8 mouse cellular contexts compared by ENCODE assay signal in genomic region chr11:3516859-3517845, GRCm38 (mm10). TPM values are rescaled to one million over a fixed set of nuclear protein-coding genes. Genes with fewer than 3 reads are reported as not detected.
DNase-seq lines count a peak whose midpoint lies in the region; ATAC-seq and TF ChIP-seq lines count a peak whose summit lies in the region.

No protein-coding gene starts in this region.

- peak; percentile 63 for DNase-seq in CD4-positive helper T cell, adult 2 months (ENCODE audit: low read depth, low spot score)
- peak; percentile 60 for DNase-seq in embryonic facial prominence, embryonic 14.5 days (ENCODE audit: low spot score)
- no peak for DNase-seq in layer of hippocampus, adult 8-10 months (ENCODE audit: low spot score in 2 of 2)

- H3K9ac ChIP-seq in ES-Bruce4 (ENCODE audit: low read depth, poor library complexity, severe bottlenecking) = no peak overlapping the region; the same call in 1 of the 2 replicates
- H3K9ac ChIP-seq in embryonic facial prominence, embryonic 14.5 days (ENCODE audit: low read depth, low read length) = peak overlapping the region; percentile 54
- H3K9ac ChIP-seq in hindbrain, embryonic 15.5 days = peak overlapping the region; percentile 21
- no peak overlapping the region; the same call in 1 of the 2 replicates for H3K9ac ChIP-seq in liver, embryonic 12.5 days
- H3K9ac ChIP-seq in neural tube, embryonic 15.5 days (replicated peaks) = peak overlapping the region; percentile 43

- H3K4me3 ChIP-seq in ES-Bruce4 (ENCODE audit: low read depth, low read length) = peak overlapping the region; percentile 18
- H3K4me3 ChIP-seq in embryonic facial prominence, embryonic 14.5 days (ENCODE audit: low read depth, low read length) = peak overlapping the region; percentile 40
- H3K4me3 ChIP-seq in hindbrain, embryonic 15.5 days = peak overlapping the region; percentile 34
- H3K4me3 ChIP-seq in liver, embryonic 12.5 days = peak overlapping the region; percentile 32
- H3K4me3 ChIP-seq in neural tube, embryonic 15.5 days (replicated peaks) = peak overlapping the region; percentile 53

- peak overlapping the region; percentile 84 for H3K4me2 ChIP-seq in embryonic facial prominence, embryonic 14.5 days (ENCODE audit: low read depth, low read length)
- peak overlapping the region; percentile 60 for H3K4me2 ChIP-seq in hindbrain, embryonic 15.5 days
- H3K4me2 ChIP-seq in liver, embryonic 12.5 days = peak overlapping the region; percentile 63
- H3K4me2 ChIP-seq in neural tube, embryonic 15.5 days = peak overlapping the region; percentile 84

- no peak overlapping the region for H3K27ac ChIP-seq in ES-Bruce4 (ENCODE audit: insufficient read depth, low read length)
- no peak overlapping the region for H3K27ac ChIP-seq in embryonic facial prominence, embryonic 14.5 days (replicated peaks; ENCODE audit: low read depth, low read length)
- no peak overlapping the region for H3K27ac ChIP-seq in hindbrain, embryonic 15.5 days (replicated peaks)
- no peak overlapping the region for H3K27ac ChIP-seq in liver, embryonic 12.5 days
- H3K27ac ChIP-seq in neural tube, embryonic 15.5 days (replicated peaks) = no peak overlapping the region

- no peak for TF ChIP-seq EP300 in ES-Bruce4 (IDR thresholded peaks at IDR 0.05; ENCODE audit: insufficient read depth, low read depth, low read length)

- H3K4me1 ChIP-seq in ES-Bruce4 (ENCODE audit: control insufficient read depth, insufficient read depth, low read length) = no peaks in the 10 kb centered on the region
- peaks cover 17% of the 10 kb centered on the region for H3K4me1 ChIP-seq in embryonic facial prominence, embryonic 14.5 days (ENCODE audit: control insufficient read depth, insufficient read depth, low read length)
- peaks cover 39% of the 10 kb centered on the region for H3K4me1 ChIP-seq in hindbrain, embryonic 15.5 days (replicated peaks)
- peaks cover 30% of the 10 kb centered on the region for H3K4me1 ChIP-seq in liver, embryonic 12.5 days
- H3K4me1 ChIP-seq in neural tube, embryonic 15.5 days = peaks cover 41% of the 10 kb centered on the region

- peaks cover under 1% of the 10 kb centered on the region; the same call in 1 of the 2 replicates for H3K36me3 ChIP-seq in ES-Bruce4 (ENCODE audit: control insufficient read depth, insufficient read depth, low read length, poor library complexity, severe bottlenecking)
- H3K36me3 ChIP-seq in embryonic facial prominence, embryonic 14.5 days (ENCODE audit: control insufficient read depth, insufficient read depth, low read length) = peaks cover 34% of the 10 kb centered on the region
- H3K36me3 ChIP-seq in hindbrain, embryonic 15.5 days = no peaks in the 10 kb centered on the region
- H3K36me3 ChIP-seq in liver, embryonic 12.5 days = peaks cover 24% of the 10 kb centered on the region
- no peaks in the 10 kb centered on the region for H3K36me3 ChIP-seq in neural tube, embryonic 15.5 days

- no peaks in the 10 kb centered on the region for H3K9me3 ChIP-seq in ES-Bruce4 (replicated peaks; ENCODE audit: control insufficient read depth, insufficient read depth, low read length, poor library complexity, severe bottlenecking)
- no peaks in the 10 kb centered on the region for H3K9me3 ChIP-seq in embryonic facial prominence, embryonic 14.5 days (ENCODE audit: control insufficient read depth, low read length)
- H3K9me3 ChIP-seq in hindbrain, embryonic 15.5 days = no peaks in the 10 kb centered on the region
- no peaks in the 10 kb centered on the region for H3K9me3 ChIP-seq in liver, embryonic 12.5 days (replicated peaks)
- no peaks in the 10 kb centered on the region for H3K9me3 ChIP-seq in neural tube, embryonic 15.5 days (replicated peaks)

- ATAC-seq in embryonic facial prominence, embryonic 14.5 days (ENCODE audit: low read depth) = peak; percentile 14; the same call in 1 of the 2 replicates
- no peak for ATAC-seq in hindbrain, embryonic 15.5 days (ENCODE audit: low FRiP score, low read depth)
- ATAC-seq in liver, embryonic 12.5 days = 0 out of 2 replicates have a peak, but pooled peaks have one; percentile 27
- peak; percentile 34; the same call in 1 of the 2 replicates for ATAC-seq in neural tube, embryonic 15.5 days (ENCODE audit: low FRiP score)
- no peak for ATAC-seq in erythroblast, adult 5-6 weeks (replicated peaks; ENCODE audit: low FRiP score, poor library complexity, severe bottlenecking)

- H3K27me3 ChIP-seq in ES-Bruce4 (ENCODE audit: control insufficient read depth, insufficient read depth, low read length, poor library complexity, severe bottlenecking) = no peaks in the 10 kb centered on the region
- peaks cover 12% of the 10 kb centered on the region; the same call in 1 of the 2 replicates for H3K27me3 ChIP-seq in embryonic facial prominence, embryonic 14.5 days (replicated peaks; ENCODE audit: control insufficient read depth, insufficient read depth, low read length)
- H3K27me3 ChIP-seq in hindbrain, embryonic 15.5 days = 0 out of 2 replicates have a peak, but pooled peaks cover 10% of the 10 kb centered on the region
- H3K27me3 ChIP-seq in liver, embryonic 12.5 days (replicated peaks) = peaks cover 51% of the 10 kb centered on the region
- peaks cover 21% of the 10 kb centered on the region for H3K27me3 ChIP-seq in neural tube, embryonic 15.5 days (replicated peaks)

- no peak for TF ChIP-seq CTCF in ES-Bruce4 (IDR thresholded peaks at IDR 0.05; ENCODE audit: low read depth, low read length)

- WGBS in embryonic facial prominence, embryonic 14.5 days = 1% methylated on average over 50 of the region's 50 CpGs
- WGBS in hindbrain, embryonic 15.5 days = 2% methylated on average over 50 of the region's 50 CpGs
- 3% methylated on average over 50 of the region's 50 CpGs for WGBS in liver, embryonic 12.5 days (ENCODE audit: insufficient replicate concordance)
- WGBS in neural tube, embryonic 15.5 days = 2% methylated on average over 50 of the region's 50 CpGs

- no peak for TF ChIP-seq POLR2A in ES-Bruce4 (IDR thresholded peaks at IDR 0.05; ENCODE audit: insufficient read depth, low read length)

RNA-seq across cellular contexts. Expression of gene Selenom, which starts 2.7 kb away (rescaled TPM):
- polyA plus RNA-seq in ES-Bruce4 (2011; ENCODE audit: insufficient read depth, insufficient read length, low read depth, missing spikeins) = 19.6 and 25.5 TPM in 2 replicates
- polyA plus RNA-seq in embryonic facial prominence, embryonic 14.5 days (2014; fragmentation: Nextera tagmentation; extraction: Ambion mirVana) = 204 and 215 TPM in 2 replicates
- polyA plus RNA-seq in hindbrain, embryonic 15.5 days (2015; fragmentation: Nextera tagmentation; extraction: Ambion mirVana) = 136 and 139 TPM in 2 replicates
- polyA plus RNA-seq in liver, embryonic 12.5 days (2016; fragmentation: Nextera tagmentation; extraction: Ambion mirVana) = 18.4 and 19.6 TPM in 2 replicates
- 174 and 188 TPM in 2 replicates for polyA plus RNA-seq in neural tube, embryonic 15.5 days (2015; fragmentation: Nextera tagmentation; extraction: Ambion mirVana)
- not detected in 2 replicates for total RNA-seq in erythroblast, adult 5-6 weeks (2015; ENCODE audit: low replicate concordance)
- total RNA-seq in erythroblast, adult 5-6 weeks (2017; ENCODE audit: low replicate concordance) = 1.5 TPM in 1 of 2 replicates, not detected in the other
- 100 to 1,000 TPM; 161 to 198 (median 177) TPM for total RNA-seq in layer of hippocampus, adult 8-10 months (2022)

RNA-seq across cellular contexts. Expression of gene Inpp5j, which starts 12.5 kb away (rescaled TPM):
- 0.22 TPM in 1 of 2 replicates, not detected in the other for polyA plus RNA-seq in ES-Bruce4 (2011; ENCODE audit: insufficient read depth, insufficient read length, low read depth, missing spikeins)
- 0.81 and 1.0 TPM in 2 replicates for polyA plus RNA-seq in embryonic facial prominence, embryonic 14.5 days (2014; fragmentation: Nextera tagmentation; extraction: Ambion mirVana)
- polyA plus RNA-seq in hindbrain, embryonic 15.5 days (2015; fragmentation: Nextera tagmentation; extraction: Ambion mirVana) = 9.3 and 9.8 TPM in 2 replicates
- 0.17 and 0.36 TPM in 2 replicates for polyA plus RNA-seq in liver, embryonic 12.5 days (2016; fragmentation: Nextera tagmentation; extraction: Ambion mirVana)
- polyA plus RNA-seq in neural tube, embryonic 15.5 days (2015; fragmentation: Nextera tagmentation; extraction: Ambion mirVana) = 11.6 TPM in 2 replicates
- total RNA-seq in erythroblast, adult 5-6 weeks (2015; ENCODE audit: low replicate concordance) = 0.38 and 2.5 TPM in 2 replicates
- 0.34 and 0.42 TPM in 2 replicates for total RNA-seq in erythroblast, adult 5-6 weeks (2017; ENCODE audit: low replicate concordance)
- 10 to 100 TPM; 67.5 to 75.8 (median 73.6) TPM for total RNA-seq in layer of hippocampus, adult 8-10 months (2022)

RNA-seq across cellular contexts. Expression of gene Smtn, which starts 23.3 kb away (rescaled TPM):
- 79.4 and 80.7 TPM in 2 replicates for polyA plus RNA-seq in ES-Bruce4 (2011; ENCODE audit: insufficient read depth, insufficient read length, low read depth, missing spikeins)
- polyA plus RNA-seq in embryonic facial prominence, embryonic 14.5 days (2014; fragmentation: Nextera tagmentation; extraction: Ambion mirVana) = 100 and 116 TPM in 2 replicates
- polyA plus RNA-seq in hindbrain, embryonic 15.5 days (2015; fragmentation: Nextera tagmentation; extraction: Ambion mirVana) = 18.5 and 19.5 TPM in 2 replicates
- polyA plus RNA-seq in liver, embryonic 12.5 days (2016; fragmentation: Nextera tagmentation; extraction: Ambion mirVana) = 16.9 and 18.2 TPM in 2 replicates
- polyA plus RNA-seq in neural tube, embryonic 15.5 days (2015; fragmentation: Nextera tagmentation; extraction: Ambion mirVana) = 18.5 and 28.1 TPM in 2 replicates
- total RNA-seq in erythroblast, adult 5-6 weeks (2015; ENCODE audit: low replicate concordance) = 4.2 and 13.6 TPM in 2 replicates
- total RNA-seq in erythroblast, adult 5-6 weeks (2017; ENCODE audit: low replicate concordance) = 2.0 and 2.7 TPM in 2 replicates
- total RNA-seq in layer of hippocampus, adult 8-10 months (2022) = 10 to 100 TPM in 1 of 4 experiments, 1 to 10 TPM in 3; 6.4 to 12.1 (median 8.3) TPM

RNA-seq across cellular contexts. Expression of gene Pla2g3, which starts 29.1 kb away (rescaled TPM):
- 0.28 TPM in 1 of 2 replicates, not detected in the other for polyA plus RNA-seq in ES-Bruce4 (2011; ENCODE audit: insufficient read depth, insufficient read length, low read depth, missing spikeins)
- 0.36 and 0.41 TPM in 2 replicates for polyA plus RNA-seq in embryonic facial prominence, embryonic 14.5 days (2014; fragmentation: Nextera tagmentation; extraction: Ambion mirVana)
- 1.6 and 2.0 TPM in 2 replicates for polyA plus RNA-seq in hindbrain, embryonic 15.5 days (2015; fragmentation: Nextera tagmentation; extraction: Ambion mirVana)
- polyA plus RNA-seq in liver, embryonic 12.5 days (2016; fragmentation: Nextera tagmentation; extraction: Ambion mirVana) = 0.06 and 0.24 TPM in 2 replicates
- polyA plus RNA-seq in neural tube, embryonic 15.5 days (2015; fragmentation: Nextera tagmentation; extraction: Ambion mirVana) = 2.4 and 3.7 TPM in 2 replicates
- total RNA-seq in erythroblast, adult 5-6 weeks (2015; ENCODE audit: low replicate concordance) = not detected in 2 replicates
- total RNA-seq in erythroblast, adult 5-6 weeks (2017; ENCODE audit: low replicate concordance) = 0.28 TPM in 1 of 2 replicates, not detected in the other
- 1 to 10 TPM in 3 of 4 experiments, under 1 TPM in 1; 0.99 to 1.7 (median 1.5) TPM for total RNA-seq in layer of hippocampus, adult 8-10 months (2022)

Comparison
In these comparisons a context has a peak if more than half of its experiments do, and no peak if none do; other contexts are left out.
1. DNase-seq: peak in CD4-positive helper T cell, adult 2 months (single experiment) and embryonic facial prominence, embryonic 14.5 days (single experiment); none in layer of hippocampus, adult 8-10 months (0 of 2).
2. H3K9ac ChIP-seq: peak in embryonic facial prominence, embryonic 14.5 days (single experiment), hindbrain, embryonic 15.5 days (single experiment) and neural tube, embryonic 15.5 days (single experiment); none in ES-Bruce4 (single experiment) and liver, embryonic 12.5 days (single experiment).
3. ATAC-seq: peak in embryonic facial prominence, embryonic 14.5 days (single experiment), liver, embryonic 12.5 days (single experiment) and neural tube, embryonic 15.5 days (single experiment); none in hindbrain, embryonic 15.5 days (single experiment) and erythroblast, adult 5-6 weeks (single experiment).
4. Peak in every context shown above with its lines, with median percentiles within 50 percentile points of each other: H3K4me3 ChIP-seq and H3K4me2 ChIP-seq.